Mouse (Mus musculus): ENCODE results near the gene Tcf23. TPM values are rescaled to one million over a fixed set of nuclear protein-coding genes. Genes with fewer than 3 reads are reported as not detected.
"Not testable (repeated sequence)": the region's sequence is repeated elsewhere in the genome, so short reads cannot be mapped to it uniquely, and the experiment has no call there.

Gene Tcf23
- polyA plus RNA-seq, 1 experiment from 2014 or later: 0.08 TPM

GRCm38 (mm10) chr5:31021790-31022189 is 53.3 kb downstream of the Tcf23 start:
- H3K4me2 ChIP-seq (ENCODE audit: low read length); DNase-seq; H3K9me3 ChIP-seq (ENCODE audit: control insufficient read depth, low read length); H3K27me3 ChIP-seq (ENCODE audit: control insufficient read depth, insufficient read depth, low read length); H3K4me3 ChIP-seq (replicated peaks; ENCODE audit: low read depth, low read length); H3K36me3 ChIP-seq (ENCODE audit: control insufficient read depth, insufficient read depth, low read length); H3K9ac ChIP-seq (replicated peaks; ENCODE audit: low read length); H3K4me1 ChIP-seq (ENCODE audit: control insufficient read depth, insufficient read depth, low read length); H3K27ac ChIP-seq (replicated peaks; ENCODE audit: low read depth, low read length); ATAC-seq (ENCODE audit: low FRiP score, low TSS enrichment): not testable (repeated sequence)
- 85% methylated on average over 4 of the region's 5 CpGs for WGBS

DNA sequence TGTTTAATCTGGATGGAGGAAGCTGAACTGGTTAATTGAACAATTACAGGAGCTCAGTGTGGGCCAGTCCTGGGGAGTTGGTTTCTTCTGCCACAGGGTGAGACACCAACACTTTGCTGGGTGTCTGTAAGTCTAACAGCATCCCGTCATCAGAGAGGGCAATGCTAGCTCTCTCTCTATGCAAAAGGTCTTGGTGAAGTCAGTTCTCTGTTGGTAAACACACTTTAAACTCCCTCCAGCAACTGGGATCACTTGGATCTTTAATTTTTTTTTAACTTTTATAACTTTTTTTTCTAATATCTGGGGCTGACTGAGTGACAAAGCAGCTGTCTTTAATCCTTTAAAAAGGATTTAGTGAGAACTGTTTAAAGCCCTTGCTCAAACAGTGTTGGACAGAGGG is 54.2 kb downstream of the Tcf23 start:
- no peaks in the 10 kb centered on the region for H3K9me3 ChIP-seq (ENCODE audit: control insufficient read depth, low read length)
- H3K27ac ChIP-seq (replicated peaks; ENCODE audit: low read depth, low read length): no peak overlapping the region
- no peak overlapping the region for H3K9ac ChIP-seq (replicated peaks; ENCODE audit: low read length)
- H3K36me3 ChIP-seq (ENCODE audit: control insufficient read depth, insufficient read depth, low read length): no peaks in the 10 kb centered on the region
- no peak overlapping the region for H3K4me3 ChIP-seq (replicated peaks; ENCODE audit: low read depth, low read length)
- no peaks in the 10 kb centered on the region for H3K27me3 ChIP-seq (ENCODE audit: control insufficient read depth, insufficient read depth, low read length)
- ATAC-seq (ENCODE audit: low FRiP score, low TSS enrichment) (no peak), DNase-seq (no peak)
- WGBS: 8% methylated on average over 1 of the region's 1 CpGs
- no peak overlapping the region for H3K4me2 ChIP-seq (ENCODE audit: low read length)
- H3K4me1 ChIP-seq (ENCODE audit: control insufficient read depth, insufficient read depth, low read length): no peaks in the 10 kb centered on the region

- ATAC-seq (ENCODE audit: low FRiP score, low TSS enrichment): no peak
- no peak overlapping the region for H3K9ac ChIP-seq (replicated peaks; ENCODE audit: low read length)
- H3K4me2 ChIP-seq (ENCODE audit: low read length): no peak overlapping the region
- H3K27me3 ChIP-seq (ENCODE audit: control insufficient read depth, insufficient read depth, low read length): no peaks in the 10 kb centered on the region
- no peaks in the 10 kb centered on the region for H3K9me3 ChIP-seq (ENCODE audit: control insufficient read depth, low read length)
- DNase-seq: peak; percentile 1
- H3K36me3 ChIP-seq (ENCODE audit: control insufficient read depth, insufficient read depth, low read length): no peaks in the 10 kb centered on the region
- H3K4me3 ChIP-seq (replicated peaks; ENCODE audit: low read depth, low read length): no peak overlapping the region
- no peaks in the 10 kb centered on the region for H3K4me1 ChIP-seq (ENCODE audit: control insufficient read depth, insufficient read depth, low read length)
- 10% methylated on average over 4 of the region's 4 CpGs for WGBS
- H3K27ac ChIP-seq (replicated peaks; ENCODE audit: low read depth, low read length): no peak overlapping the region
These were observed 54.8 kb downstream of the Tcf23 start for GRCm38 (mm10) chr5:31023254-31023653.

GRCm38 (mm10) chr5:31024641-31025040 is 56.2 kb downstream of the Tcf23 start:
- Histone ChIP-seq H3K27me3 (ENCODE audit: control insufficient read depth, insufficient read depth, low read length) (no peaks in the 10 kb centered on the region), H3K36me3 (ENCODE audit: control insufficient read depth, insufficient read depth, low read length) (no peaks in the 10 kb centered on the region), H3K4me3 (replicated peaks; ENCODE audit: low read depth, low read length) (no peak overlapping the region), H3K4me1 (ENCODE audit: control insufficient read depth, insufficient read depth, low read length) (no peaks in the 10 kb centered on the region), H3K27ac (replicated peaks; ENCODE audit: low read depth, low read length) (no peak overlapping the region), H3K9me3 (ENCODE audit: control insufficient read depth, low read length) (no peaks in the 10 kb centered on the region), H3K9ac (replicated peaks; ENCODE audit: low read length) (no peak overlapping the region), H3K4me2 (ENCODE audit: low read length) (no peak overlapping the region)
- ATAC-seq (ENCODE audit: low FRiP score, low TSS enrichment) (no peak), DNase-seq (no peak)

Other genes with a start within 250 kb of the Tcf23 start
- gene Mapre3, start 154.0 kb upstream of the Tcf23 start, polyA plus RNA-seq (2014; fragmentation: Nextera tagmentation; extraction: Ambion mirVana): 125 and 129 TPM in 2 replicates
- gene Tmem214, start 100.7 kb upstream of the Tcf23 start, polyA plus RNA-seq (2014; fragmentation: Nextera tagmentation; extraction: Ambion mirVana): 46.7 and 55.5 TPM in 2 replicates
- 25.9 and 27.8 TPM in 2 replicates for gene Agbl5, start 80.0 kb upstream of the Tcf23 start, polyA plus RNA-seq (2014; fragmentation: Nextera tagmentation; extraction: Ambion mirVana)
- 246 and 266 TPM in 2 replicates for gene Ost4, start 60.9 kb upstream of the Tcf23 start, polyA plus RNA-seq (2014; fragmentation: Nextera tagmentation; extraction: Ambion mirVana)
- gene Emilin1, start 55.3 kb upstream of the Tcf23 start, polyA plus RNA-seq (2014; fragmentation: Nextera tagmentation; extraction: Ambion mirVana): 3.7 and 11.2 TPM in 2 replicates
- gene Khk, start 47.2 kb upstream of the Tcf23 start, polyA plus RNA-seq (2014; fragmentation: Nextera tagmentation; extraction: Ambion mirVana): 7.0 and 7.4 TPM in 2 replicates
- gene Cgref1, start 23.1 kb upstream of the Tcf23 start, polyA plus RNA-seq (2014; fragmentation: Nextera tagmentation; extraction: Ambion mirVana): 43.0 and 55.3 TPM in 2 replicates
- gene Preb, start 8.3 kb upstream of the Tcf23 start, polyA plus RNA-seq (2014; fragmentation: Nextera tagmentation; extraction: Ambion mirVana): 82.6 and 94.7 TPM in 2 replicates
- 163 and 183 TPM in 2 replicates for gene Atraid, start 79.7 kb downstream of the Tcf23 start, polyA plus RNA-seq (2014; fragmentation: Nextera tagmentation; extraction: Ambion mirVana)
- 19.2 and 19.6 TPM in 2 replicates for gene Slc5a6, start 80.3 kb downstream of the Tcf23 start, polyA plus RNA-seq (2014; fragmentation: Nextera tagmentation; extraction: Ambion mirVana)
- gene Cad, start 86.1 kb downstream of the Tcf23 start, polyA plus RNA-seq (2014; fragmentation: Nextera tagmentation; extraction: Ambion mirVana): 11.8 and 17.2 TPM in 2 replicates
- not detected in 2 replicates for gene Dnajc5g, start 137.6 kb downstream of the Tcf23 start, polyA plus RNA-seq (2014; fragmentation: Nextera tagmentation; extraction: Ambion mirVana)
- gene Slc30a3, start 139.6 kb downstream of the Tcf23 start, polyA plus RNA-seq (2014; fragmentation: Nextera tagmentation; extraction: Ambion mirVana): 19.8 and 20.0 TPM in 2 replicates
- gene Trim54, start 148.1 kb downstream of the Tcf23 start, polyA plus RNA-seq (2014; fragmentation: Nextera tagmentation; extraction: Ambion mirVana): not detected in 2 replicates
- gene Ucn, start 170.2 kb downstream of the Tcf23 start, polyA plus RNA-seq (2014; fragmentation: Nextera tagmentation; extraction: Ambion mirVana): not detected in 2 replicates
- gene Mpv17, start 185.6 kb downstream of the Tcf23 start, polyA plus RNA-seq (2014; fragmentation: Nextera tagmentation; extraction: Ambion mirVana): 49.0 and 49.9 TPM in 2 replicates
- gene Gm29609, start 211.2 kb downstream of the Tcf23 start, polyA plus RNA-seq (2014; fragmentation: Nextera tagmentation; extraction: Ambion mirVana): 0.70 and 1.7 TPM in 2 replicates
- gene Gtf3c2, start 211.5 kb downstream of the Tcf23 start, polyA plus RNA-seq (2014; fragmentation: Nextera tagmentation; extraction: Ambion mirVana): 48.5 and 68.0 TPM in 2 replicates
- gene Snx17, start 224.6 kb downstream of the Tcf23 start, polyA plus RNA-seq (2014; fragmentation: Nextera tagmentation; extraction: Ambion mirVana): 114 and 119 TPM in 2 replicates
- gene Eif2b4, start 224.8 kb downstream of the Tcf23 start, polyA plus RNA-seq (2014; fragmentation: Nextera tagmentation; extraction: Ambion mirVana): 78.3 and 91.6 TPM in 2 replicates
- 8.7 and 8.9 TPM in 2 replicates for gene Zfp513, start 233.6 kb downstream of the Tcf23 start, polyA plus RNA-seq (2014; fragmentation: Nextera tagmentation; extraction: Ambion mirVana)

Data from midbrain, embryonic 14.5 days (tissue).